Mouse (Mus musculus): ENCODE results near the gene Mex3d. TPM values are rescaled to one million over a fixed set of nuclear protein-coding genes. Genes with fewer than 3 reads are reported as not detected.

Mex3d gene
- polyA plus RNA-seq, 1 experiment from 2014 or later, result 7.9 TPM

- no peak overlapping the region for H3K9ac ChIP-seq
Measured at GRCm38 (mm10) chr10:80383431-80383830, 4.0 kb downstream of the Mex3d start.

GRCm38 (mm10) chr10:80382641-80383365, 4.7 kb downstream of the Mex3d start:
- WGBS, result 85% methylated on average over 7 of the region's 7 CpGs
- peaks cover 37% of the 10 kb centered on the region for H3K36me3 ChIP-seq
- peaks cover 24% of the 10 kb centered on the region for H3K4me1 ChIP-seq
- H3K4me3 ChIP-seq, result no peak overlapping the region
- no peaks in the 10 kb centered on the region for H3K9me3 ChIP-seq
- H3K27ac ChIP-seq, result no peak overlapping the region
- H3K27me3 ChIP-seq, result no peaks in the 10 kb centered on the region
- H3K9ac ChIP-seq, result no peak overlapping the region
- no peak for ATAC-seq (ENCODE audit: borderline replicate concordance, extremely low read depth, low FRiP score, low TSS enrichment)
- H3K4me2 ChIP-seq, result no peak overlapping the region

More at GRCm38 (mm10) chr10:80383431-80383830, 4.0 kb downstream of the Mex3d start:
- no peaks in the 10 kb centered on the region for H3K9me3 ChIP-seq
- H3K27me3 ChIP-seq, result no peaks in the 10 kb centered on the region
- peaks cover 37% of the 10 kb centered on the region for H3K36me3 ChIP-seq
- WGBS, result 51% methylated on average over 4 of the region's 4 CpGs
- H3K27ac ChIP-seq, result no peak overlapping the region
- no peak overlapping the region for H3K4me3 ChIP-seq
- peaks cover 30% of the 10 kb centered on the region for H3K4me1 ChIP-seq
- ATAC-seq (ENCODE audit: borderline replicate concordance, extremely low read depth, low FRiP score, low TSS enrichment), result no peak
- H3K4me2 ChIP-seq, result no peak overlapping the region

DNA sequence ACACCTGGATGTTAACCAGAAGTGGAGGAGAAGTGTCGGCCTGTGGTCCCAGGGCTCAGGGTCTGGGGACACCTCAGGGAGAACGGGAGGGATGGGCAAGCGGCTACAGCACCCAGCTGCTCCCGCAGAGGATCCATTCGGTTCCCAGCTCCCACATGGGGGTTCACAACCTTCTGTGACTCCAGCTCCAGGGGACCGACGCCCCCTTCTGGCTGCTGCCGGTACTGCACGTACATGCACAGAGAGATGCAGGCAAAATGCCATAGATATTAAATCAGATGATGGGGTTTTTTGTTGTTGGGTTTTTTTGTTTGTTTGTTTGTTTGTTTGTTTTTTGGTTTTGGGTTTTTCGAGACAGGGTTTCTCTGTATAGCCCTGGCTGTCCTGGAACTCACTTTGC, 9.7 kb downstream of the Mex3d start:
- peaks cover 28% of the 10 kb centered on the region for H3K36me3 ChIP-seq
- H3K27ac ChIP-seq, result no peak overlapping the region
- H3K9ac ChIP-seq, result no peak overlapping the region
- H3K4me1 ChIP-seq, result no peaks in the 10 kb centered on the region
- 43% methylated on average over 10 of the region's 10 CpGs for WGBS
- no peaks in the 10 kb centered on the region for H3K9me3 ChIP-seq
- ATAC-seq (ENCODE audit: borderline replicate concordance, extremely low read depth, low FRiP score, low TSS enrichment), result no peak
- H3K27me3 ChIP-seq, result no peaks in the 10 kb centered on the region
- H3K4me2 ChIP-seq, result no peak overlapping the region
- H3K4me3 ChIP-seq, result no peak overlapping the region

- Histone ChIP-seq H3K36me3 (peaks cover 15% of the 10 kb centered on the region), H3K4me1 (peaks cover 9% of the 10 kb centered on the region; the same call in 1 of the 2 replicates), H3K27ac (no peak overlapping the region), H3K4me3 (no peak overlapping the region), H3K4me2 (no peak overlapping the region), H3K9me3 (no peaks in the 10 kb centered on the region), H3K27me3 (no peaks in the 10 kb centered on the region), H3K9ac (no peak overlapping the region)
- 4% methylated on average over 7 of the region's 7 CpGs for WGBS
- no peak for ATAC-seq (ENCODE audit: borderline replicate concordance, extremely low read depth, low FRiP score, low TSS enrichment)
Measured at GRCm38 (mm10) chr10:80376160-80376559, 11.3 kb downstream of the Mex3d start.

GRCm38 (mm10) chr10:80374063-80374462, 13.4 kb downstream of the Mex3d start:
- Histone ChIP-seq H3K4me3 (no peak overlapping the region), H3K9ac (no peak overlapping the region), H3K4me1 (peaks cover 9% of the 10 kb centered on the region; the same call in 1 of the 2 replicates), H3K9me3 (no peaks in the 10 kb centered on the region), H3K36me3 (no peaks in the 10 kb centered on the region), H3K27ac (no peak overlapping the region), H3K4me2 (no peak overlapping the region), H3K27me3 (no peaks in the 10 kb centered on the region)
- 25% methylated on average over 6 of the region's 6 CpGs for WGBS
- no peak for ATAC-seq (ENCODE audit: borderline replicate concordance, extremely low read depth, low FRiP score, low TSS enrichment)

DNA sequence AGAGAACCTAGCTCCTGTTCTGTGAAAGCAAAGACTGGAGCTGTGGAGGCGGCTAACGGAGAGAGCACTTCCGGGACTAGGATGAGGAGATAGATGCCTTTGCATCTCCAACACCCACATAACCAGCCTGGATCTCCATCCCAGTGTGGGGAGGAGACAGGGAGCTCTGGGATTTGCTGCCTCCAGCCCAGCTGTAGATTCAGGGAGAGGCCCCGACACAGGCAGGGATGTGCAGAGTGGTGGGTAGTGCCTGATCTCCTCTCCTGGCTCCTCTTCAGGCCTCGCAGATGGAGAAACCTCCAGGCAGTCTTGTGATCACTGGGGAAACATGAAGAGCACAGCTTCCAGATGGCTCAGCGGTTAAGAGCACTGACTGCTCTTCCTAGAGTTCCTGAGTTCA, 14.8 kb downstream of the Mex3d start:
- Histone ChIP-seq H3K27ac (no peak overlapping the region), H3K4me3 (no peak overlapping the region), H3K36me3 (no peaks in the 10 kb centered on the region), H3K4me1 (peaks cover 9% of the 10 kb centered on the region; the same call in 1 of the 2 replicates), H3K27me3 (no peaks in the 10 kb centered on the region), H3K4me2 (no peak overlapping the region), H3K9me3 (no peaks in the 10 kb centered on the region), H3K9ac (no peak overlapping the region)
- ATAC-seq (ENCODE audit: borderline replicate concordance, extremely low read depth, low FRiP score, low TSS enrichment), result no peak
- WGBS, result 79% methylated on average over 6 of the region's 6 CpGs

GRCm38 (mm10) chr10:80371983-80372382, 15.5 kb downstream of the Mex3d start:
- Histone ChIP-seq H3K27me3 (no peaks in the 10 kb centered on the region), H3K27ac (no peak overlapping the region; the same call in 1 of the 2 replicates), H3K4me3 (no peak overlapping the region), H3K36me3 (no peaks in the 10 kb centered on the region), H3K4me1 (peaks cover 9% of the 10 kb centered on the region; the same call in 1 of the 2 replicates), H3K9me3 (no peaks in the 10 kb centered on the region), H3K4me2 (no peak overlapping the region), H3K9ac (no peak overlapping the region)
- WGBS, result 50% methylated on average over 9 of the region's 9 CpGs
- no peak for ATAC-seq (ENCODE audit: borderline replicate concordance, extremely low read depth, low FRiP score, low TSS enrichment)

DNA sequence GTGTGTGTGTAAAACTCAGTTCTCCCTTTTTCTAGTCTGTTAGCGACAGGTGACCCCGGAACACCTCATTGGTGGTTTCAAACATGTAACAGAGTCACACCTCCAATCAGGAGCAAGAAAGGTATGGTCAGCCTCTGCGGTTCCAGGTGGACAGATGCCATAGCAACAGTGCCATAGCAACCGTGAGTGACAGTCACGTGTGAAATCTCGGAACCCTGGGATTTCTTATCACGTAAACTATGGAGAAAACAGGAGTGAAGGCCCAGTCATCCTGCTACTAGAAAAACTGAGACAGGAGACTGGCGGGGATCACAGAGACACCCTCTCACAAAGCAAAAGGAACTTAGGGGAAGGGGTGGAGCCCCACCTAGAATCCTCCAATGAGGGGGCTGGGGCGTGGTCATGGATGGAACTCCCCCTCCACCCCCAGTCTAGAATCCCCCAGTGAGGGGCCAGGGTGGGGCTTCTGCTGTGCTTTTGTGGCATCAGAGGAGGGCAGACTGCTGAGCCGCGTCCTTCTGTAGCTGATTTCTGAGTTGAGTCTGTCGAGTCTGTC, 16.0 kb downstream of the Mex3d start:
- H3K4me1 ChIP-seq, result peaks cover 9% of the 10 kb centered on the region; the same call in 1 of the 2 replicates
- no peaks in the 10 kb centered on the region for H3K9me3 ChIP-seq
- no peak overlapping the region; the same call in 1 of the 2 replicates for H3K27ac ChIP-seq
- no peaks in the 10 kb centered on the region for H3K27me3 ChIP-seq
- under 1% methylated on average over 12 of the region's 12 CpGs for WGBS
- peak overlapping the region; percentile 34 for H3K4me2 ChIP-seq
- peak overlapping the region; percentile 29 for H3K4me3 ChIP-seq
- peak; percentile 63 for ATAC-seq (ENCODE audit: borderline replicate concordance, extremely low read depth, low FRiP score, low TSS enrichment)
- H3K9ac ChIP-seq, result no peak overlapping the region
- no peaks in the 10 kb centered on the region for H3K36me3 ChIP-seq

GRCm38 (mm10) chr10:80369995-80370747, 17.3 kb downstream of the Mex3d start:
- Histone ChIP-seq H3K9me3 (no peaks in the 10 kb centered on the region), H3K4me3 (no peak overlapping the region), H3K9ac (no peak overlapping the region), H3K27ac (no peak overlapping the region), H3K4me2 (no peak overlapping the region), H3K4me1 (peaks cover 9% of the 10 kb centered on the region; the same call in 1 of the 2 replicates), H3K36me3 (no peaks in the 10 kb centered on the region), H3K27me3 (peaks cover 6% of the 10 kb centered on the region; the same call in 1 of the 2 replicates)
- WGBS, result 73% methylated on average over 21 of the region's 21 CpGs
- no peak for ATAC-seq (ENCODE audit: borderline replicate concordance, extremely low read depth, low FRiP score, low TSS enrichment)

DNA sequence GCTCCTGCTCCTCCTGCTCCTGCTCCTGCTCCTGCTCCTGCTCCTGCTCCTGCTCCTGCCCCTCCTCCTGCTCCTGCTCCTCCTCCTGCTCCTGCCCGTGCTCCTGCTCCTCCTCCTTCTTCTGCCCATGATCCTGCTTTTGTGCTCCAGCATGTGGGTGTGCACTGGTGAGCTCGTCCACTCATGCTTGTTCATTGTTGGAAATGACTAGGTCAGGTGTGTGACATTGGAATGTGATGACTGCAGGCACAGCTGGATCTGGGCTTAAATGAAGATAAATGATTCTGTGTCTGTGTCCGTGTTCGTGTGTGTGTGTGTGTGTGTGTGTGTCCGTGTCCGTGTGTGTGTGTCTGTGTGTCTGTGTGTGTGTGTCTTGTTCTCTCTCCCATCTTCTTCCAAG, 19.1 kb downstream of the Mex3d start:
- no peak overlapping the region for H3K4me2 ChIP-seq
- H3K9me3 ChIP-seq, result no peaks in the 10 kb centered on the region
- H3K4me1 ChIP-seq, result peaks cover 9% of the 10 kb centered on the region; the same call in 1 of the 2 replicates
- no peak overlapping the region for H3K4me3 ChIP-seq
- H3K27me3 ChIP-seq, result peaks cover 6% of the 10 kb centered on the region; the same call in 1 of the 2 replicates
- H3K9ac ChIP-seq, result no peak overlapping the region
- WGBS, result 86% methylated on average over 6 of the region's 6 CpGs
- no peak for ATAC-seq (ENCODE audit: borderline replicate concordance, extremely low read depth, low FRiP score, low TSS enrichment)
- H3K27ac ChIP-seq, result no peak overlapping the region
- no peaks in the 10 kb centered on the region for H3K36me3 ChIP-seq

GRCm38 (mm10) chr10:80367954-80368353, 19.5 kb downstream of the Mex3d start:
- no peak overlapping the region for H3K9ac ChIP-seq
- peaks cover 9% of the 10 kb centered on the region; the same call in 1 of the 2 replicates for H3K4me1 ChIP-seq
- no peaks in the 10 kb centered on the region for H3K36me3 ChIP-seq
- H3K27me3 ChIP-seq, result peaks cover 6% of the 10 kb centered on the region; the same call in 1 of the 2 replicates
- H3K4me2 ChIP-seq, result no peak overlapping the region
- H3K9me3 ChIP-seq, result no peaks in the 10 kb centered on the region
- H3K27ac ChIP-seq, result no peak overlapping the region
- ATAC-seq (ENCODE audit: borderline replicate concordance, extremely low read depth, low FRiP score, low TSS enrichment), result no peak
- 48% methylated on average over 5 of the region's 5 CpGs for WGBS
- H3K4me3 ChIP-seq, result no peak overlapping the region

DNA sequence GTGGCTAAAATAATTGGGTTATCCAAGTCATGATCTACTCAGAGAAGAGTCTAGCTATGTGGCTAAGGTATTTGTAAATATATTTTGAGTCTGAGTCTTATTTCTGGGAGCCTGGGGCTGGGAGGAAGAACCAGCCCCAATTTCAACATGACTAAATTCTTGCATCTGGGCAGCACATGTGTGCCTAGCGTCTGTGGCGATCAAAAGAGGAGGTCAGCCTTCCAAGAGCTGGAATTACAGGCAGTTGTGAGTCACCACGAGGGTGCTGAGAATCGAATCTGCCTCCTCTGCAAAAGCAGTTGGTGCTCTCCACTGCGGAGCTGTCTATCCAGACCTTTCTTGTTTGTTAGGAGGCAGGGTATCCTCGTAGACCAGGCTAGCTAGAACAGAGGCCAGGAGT, 21.7 kb downstream of the Mex3d start:
- Histone ChIP-seq H3K36me3 (no peaks in the 10 kb centered on the region), H3K27me3 (peaks cover 6% of the 10 kb centered on the region; the same call in 1 of the 2 replicates), H3K4me2 (no peak overlapping the region), H3K4me1 (no peaks in the 10 kb centered on the region), H3K9ac (no peak overlapping the region), H3K4me3 (no peak overlapping the region), H3K9me3 (no peaks in the 10 kb centered on the region), H3K27ac (no peak overlapping the region)
- no peak for ATAC-seq (ENCODE audit: borderline replicate concordance, extremely low read depth, low FRiP score, low TSS enrichment)
- 57% methylated on average over 6 of the region's 6 CpGs for WGBS

Measured in lung, embryonic 15.5 days (tissue).